Mouse (Mus musculus) 3T3-L1 (cell line): Measurements from ENCODE around the gene Rai14.
A peak's percentile ranks its signal among the peaks of the same experiment; 100 is the strongest.

Source experiments
- DNase-seq: peaks from one replicate; pipeline ENCODE4 v3.0.0-alpha.2; 2015; ENCODE audit warnings: low read depth, low spot score

The Rai14 gene

DNA sequence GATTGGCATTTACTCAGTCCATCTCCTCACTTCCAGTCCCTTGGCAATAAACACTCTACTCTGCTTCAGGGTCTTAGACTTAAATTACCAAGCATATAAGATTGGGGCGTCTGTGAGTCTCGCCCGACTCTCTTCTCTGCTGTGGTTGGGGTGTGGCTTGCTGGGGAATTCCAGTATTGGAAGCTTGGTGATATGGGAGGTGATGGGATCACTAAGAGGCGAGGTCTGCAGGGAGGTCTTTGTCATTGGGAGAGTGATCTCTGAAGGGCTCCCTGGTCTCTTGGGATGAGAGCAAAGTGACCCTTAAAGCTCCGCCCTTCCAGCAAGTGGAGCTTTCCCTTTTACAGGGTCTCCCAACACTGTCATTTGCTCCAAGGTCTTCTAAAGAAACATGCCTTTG lies 23.5 kb downstream of the Rai14 start:
- no peak for DNase-seq

DNA sequence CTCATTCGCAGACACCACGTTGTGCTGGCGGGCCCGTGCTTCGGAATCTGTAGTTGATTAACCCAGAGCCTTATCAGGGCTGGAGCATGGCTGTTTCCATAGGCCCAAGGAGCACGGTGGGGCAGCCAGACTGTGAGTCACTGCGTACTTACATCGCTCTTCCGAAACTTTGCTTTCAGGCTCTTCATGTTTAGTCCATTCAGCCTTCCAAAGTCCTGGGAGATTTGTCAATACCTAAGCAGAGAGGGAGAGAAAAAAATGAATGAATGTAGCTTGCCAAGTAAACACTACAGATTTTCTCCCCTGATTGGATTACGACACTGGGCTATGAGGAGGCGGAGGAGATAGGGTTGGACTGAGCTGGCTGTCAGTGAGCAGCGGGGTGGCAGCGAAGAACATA lies 24.2 kb downstream of the Rai14 start:
- DNase-seq: peak; percentile 98

DNA sequence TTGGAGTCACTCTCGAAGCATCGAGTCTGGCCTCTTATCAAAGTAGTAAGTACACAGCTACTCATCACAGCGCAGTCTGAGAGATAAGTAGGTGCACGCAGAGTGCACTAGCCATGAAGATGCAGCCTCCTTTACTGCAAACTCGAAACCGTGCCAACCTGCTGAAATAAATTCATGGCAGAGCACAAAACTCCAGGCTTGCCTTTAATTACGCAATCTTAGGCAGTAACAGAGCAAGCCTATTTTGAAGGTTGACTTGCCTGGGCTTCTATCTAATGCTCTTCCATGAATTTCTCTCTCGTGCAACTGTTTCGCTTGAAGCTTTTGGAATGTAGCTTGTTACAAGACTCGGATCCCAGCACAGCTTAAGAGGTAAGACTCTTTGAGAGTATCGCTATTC lies 25.1 kb downstream of the Rai14 start:
- peak; percentile 50 for DNase-seq

GRCm38 (mm10) chr15:10688686-10689085 lies 25.7 kb downstream of the Rai14 start:
- no peak for DNase-seq

GRCm38 (mm10) chr15:10687365-10687764 lies 27.1 kb downstream of the Rai14 start:
- no peak for DNase-seq

DNA sequence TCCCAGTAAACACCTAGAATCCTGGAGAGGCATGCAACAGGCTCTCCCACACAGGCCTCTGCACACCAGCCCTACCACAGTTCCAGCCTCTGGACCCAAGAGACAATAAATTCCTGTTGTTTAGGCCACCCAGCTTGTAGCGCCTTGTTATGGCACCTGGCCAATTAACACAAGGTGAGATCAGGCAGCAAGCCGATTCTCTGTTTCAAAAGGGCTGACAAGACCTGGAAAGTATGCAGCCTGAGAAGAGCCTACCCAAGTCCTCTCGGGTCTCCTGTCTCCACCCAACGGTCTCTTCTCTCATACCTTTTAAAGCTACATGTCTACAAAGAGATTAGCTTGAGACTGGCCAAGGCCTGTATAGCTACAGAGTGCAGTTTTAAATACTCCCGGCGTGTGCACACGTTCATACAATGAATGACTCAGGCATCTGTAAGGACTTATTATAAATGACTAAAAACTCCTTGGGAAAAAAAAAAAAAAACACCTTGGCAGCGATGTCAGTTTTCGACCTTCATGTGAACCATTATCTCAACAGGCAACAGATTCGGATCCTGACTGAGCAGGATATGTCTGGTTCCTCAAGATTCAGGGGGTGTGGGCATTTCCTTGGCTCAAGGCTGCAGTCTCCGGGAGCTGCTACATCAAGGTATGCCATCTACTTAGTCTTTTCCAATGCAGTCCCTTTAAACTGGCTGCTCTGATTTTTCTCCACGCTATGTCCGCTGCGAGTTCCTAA lies 28.6 kb downstream of the Rai14 start:
- DNase-seq: peak; percentile 70

- no peak for DNase-seq
Observed at GRCm38 (mm10) chr15:10683687-10684203, 30.7 kb downstream of the Rai14 start.

GRCm38 (mm10) chr15:10680514-10680913 lies 33.9 kb downstream of the Rai14 start:
- no peak for DNase-seq

GRCm38 (mm10) chr15:10679571-10679970 lies 34.9 kb downstream of the Rai14 start:
- DNase-seq: peak; percentile 79

DNA sequence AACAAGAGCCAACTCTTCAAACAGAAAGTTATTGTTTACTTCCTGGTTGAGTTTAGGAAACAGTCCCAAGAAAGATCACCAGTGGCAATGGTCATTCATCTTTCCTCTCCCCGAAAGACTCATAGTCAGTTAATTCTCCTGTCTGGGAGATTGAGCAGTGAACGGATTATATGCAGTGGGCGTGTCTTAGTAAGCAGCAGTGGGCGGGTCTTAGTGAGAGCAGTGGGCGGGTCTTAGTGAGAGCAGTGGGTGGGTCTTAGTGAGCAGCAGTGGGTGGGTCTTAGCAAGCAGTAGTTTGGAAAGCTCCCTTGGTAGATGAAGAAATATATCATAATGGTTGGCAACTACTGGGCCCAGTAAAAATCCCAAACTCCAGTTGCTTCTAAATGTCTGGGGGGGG lies 38.6 kb downstream of the Rai14 start:
- no peak for DNase-seq

DNA sequence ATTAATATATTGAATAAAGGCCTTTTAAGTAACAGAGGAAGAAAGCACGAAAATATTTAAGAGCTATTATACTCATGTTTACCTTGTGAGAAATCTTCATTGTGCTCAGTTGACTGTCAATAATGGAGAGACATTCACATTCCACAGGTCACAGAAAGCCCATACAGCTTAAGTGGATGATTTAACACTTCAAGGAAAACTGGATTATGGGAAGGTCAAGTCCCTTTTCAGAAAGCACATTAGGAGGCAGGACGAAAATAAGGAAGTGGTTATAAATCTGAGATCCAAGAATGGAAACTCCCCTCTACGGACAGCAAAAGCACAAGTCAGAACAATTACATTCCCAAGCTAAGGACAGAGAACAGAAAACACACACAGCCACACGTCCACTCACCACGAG lies 41.5 kb downstream of the Rai14 start:
- no peak for DNase-seq

- peak; percentile 82 for DNase-seq
Observed at GRCm38 (mm10) chr15:10671868-10672267, 42.6 kb downstream of the Rai14 start.

- no peak for DNase-seq
Observed at GRCm38 (mm10) chr15:10670107-10670506, 44.3 kb downstream of the Rai14 start.

DNA sequence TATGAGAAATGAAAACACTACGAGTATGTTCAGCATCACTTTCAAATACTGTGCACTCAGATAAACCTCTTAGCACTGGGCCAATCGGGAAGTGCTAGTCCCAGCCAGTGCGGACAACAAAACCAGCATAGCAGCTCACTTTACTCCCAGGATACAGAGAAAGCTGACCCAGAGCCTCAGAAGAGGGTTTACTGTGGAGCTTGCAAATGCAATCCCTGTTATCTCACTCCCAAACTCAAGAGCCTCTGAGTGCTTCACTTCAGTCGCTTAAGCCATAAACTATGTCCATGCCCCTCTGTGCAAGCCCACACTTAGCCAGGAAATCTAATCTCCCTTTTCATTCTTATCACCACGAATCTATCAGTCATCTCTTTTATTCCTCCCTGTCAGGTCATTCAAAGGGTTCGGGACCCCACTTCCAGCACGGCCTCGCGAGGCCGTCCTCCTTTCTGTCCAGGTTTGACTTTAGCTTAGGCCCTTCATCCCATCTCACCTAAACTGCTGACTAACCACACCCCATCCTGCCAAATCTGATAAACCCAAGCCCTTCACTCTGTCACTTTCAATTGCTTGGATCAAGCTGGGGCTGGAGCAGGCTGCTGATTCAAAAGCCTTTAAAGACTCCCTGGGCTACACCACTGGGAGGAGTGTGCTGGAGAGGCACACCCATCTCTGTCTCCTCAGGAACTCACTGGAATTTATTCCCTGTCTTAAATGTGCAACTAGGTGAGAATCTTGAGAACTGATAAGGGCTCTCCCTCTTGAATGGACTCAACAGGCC lies 46.1 kb downstream of the Rai14 start:
- peak; percentile 32 for DNase-seq

- DNase-seq: no peak
Observed at GRCm38 (mm10) chr15:10665816-10666215, 48.6 kb downstream of the Rai14 start.

DNA sequence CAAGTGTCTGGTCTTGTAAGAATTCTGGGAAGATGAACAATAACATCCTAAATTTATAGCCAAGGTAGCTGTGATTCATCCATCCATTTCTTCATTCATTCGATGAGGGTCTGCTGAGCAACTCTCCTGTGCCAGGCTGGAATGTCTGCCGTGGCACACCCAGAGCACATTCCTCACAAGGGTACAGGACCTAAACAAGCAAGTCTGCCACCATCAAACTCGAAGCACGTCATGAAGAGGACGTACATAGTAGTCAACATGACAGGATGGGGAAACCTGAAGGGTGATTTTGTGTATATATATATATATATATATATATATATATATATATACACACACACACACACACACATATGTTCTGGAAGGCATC lies 49.9 kb downstream of the Rai14 start:
- no peak for DNase-seq

DNA sequence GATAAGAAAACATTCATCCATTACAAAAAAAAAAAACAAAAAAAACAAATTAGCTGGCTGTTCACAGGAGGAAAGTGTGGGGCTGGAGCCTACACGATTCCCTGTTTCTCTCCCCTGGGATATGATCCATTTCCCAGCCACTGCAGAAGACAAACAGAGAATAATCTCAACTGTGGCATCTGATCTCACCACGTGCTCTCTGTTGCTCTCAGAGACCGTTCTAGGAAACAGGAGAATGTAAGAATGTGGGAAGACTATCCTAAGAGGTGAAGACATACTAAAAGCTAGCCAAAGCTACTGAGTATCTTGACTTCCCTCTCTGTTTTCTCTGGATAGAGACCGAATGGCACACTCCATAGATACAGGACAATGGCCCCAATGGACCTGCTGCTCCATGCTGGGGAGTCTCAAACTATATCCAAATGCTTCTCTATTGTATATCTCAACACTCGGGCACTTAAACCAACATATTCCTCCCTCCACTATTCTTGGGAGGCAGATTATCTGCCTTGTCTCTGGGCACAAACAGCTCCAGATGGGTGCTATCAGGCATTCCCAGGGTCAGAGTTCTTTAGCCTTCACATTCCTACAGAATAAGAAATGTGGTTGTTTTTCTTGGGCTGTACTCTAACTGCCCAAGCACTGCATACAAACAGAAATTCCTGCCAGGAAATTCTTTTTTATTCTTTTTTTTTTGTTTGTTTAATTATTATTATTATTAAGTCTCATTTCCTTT lies 50.5 kb downstream of the Rai14 start:
- DNase-seq: no peak

GRCm38 (mm10) chr15:10661961-10662606 lies 52.3 kb downstream of the Rai14 start:
- DNase-seq: no peak

GRCm38 (mm10) chr15:10658803-10659202 lies 55.6 kb downstream of the Rai14 start:
- no peak for DNase-seq

GRCm38 (mm10) chr15:10656146-10656545 lies 58.3 kb downstream of the Rai14 start:
- DNase-seq: no peak

DNA sequence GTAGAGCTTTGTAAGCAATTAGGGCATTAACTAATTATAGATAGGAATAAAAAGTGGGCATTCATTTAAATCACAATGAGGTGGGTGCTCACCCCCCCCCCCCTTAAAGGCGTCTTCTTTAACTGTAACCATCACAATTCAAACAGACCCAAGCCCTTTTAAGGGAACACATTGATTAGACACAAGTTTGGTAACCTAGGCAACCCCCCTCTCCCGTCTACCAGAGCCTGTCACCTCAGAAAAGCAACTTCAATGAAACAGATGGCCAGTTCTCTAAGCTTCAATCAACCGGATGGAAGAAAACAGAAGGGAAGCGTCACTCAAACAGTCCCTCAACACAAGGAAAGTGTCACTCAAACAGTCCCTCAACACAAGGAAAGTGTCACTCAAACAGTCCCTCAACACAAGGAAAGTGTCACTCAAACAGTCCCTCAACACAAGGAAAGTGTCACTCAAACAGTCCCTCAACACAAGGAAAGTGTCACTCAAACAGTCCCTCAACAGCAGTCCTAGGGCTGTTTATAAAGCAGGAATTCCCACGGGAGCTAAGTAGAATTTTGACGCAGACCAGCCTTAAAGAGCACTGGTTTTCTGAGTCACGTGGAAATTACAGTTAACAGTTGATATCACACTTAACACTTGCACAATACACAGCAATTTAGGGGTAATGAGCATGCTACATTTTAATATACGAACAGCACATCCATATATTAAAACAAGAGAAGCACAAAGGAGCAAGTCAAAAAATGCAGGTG lies 59.1 kb downstream of the Rai14 start:
- no peak for DNase-seq
